Mouse (Mus musculus) neutrophil, adult 83 days (primary cell): ENCODE results near the gene Lamp1. TPM values are rescaled to one million over a fixed set of nuclear protein-coding genes. Genes with fewer than 3 reads are reported as not detected.

ENCODE experiments used
- total RNA-seq, 2 experiments: library from RNA; stranded (reverse); gene quantifications; one replicate each; pipeline ENCODE4 v1.2.4; 2023

Gene Lamp1
- total RNA-seq = 100 to 1,000 TPM; 332 to 340 TPM

GRCm38 (mm10) chr8:13158718-13159376, at the start of gene Lamp1:
Gene Lamp1 (plus strand): TSS chr8:13159161.

GRCm38 (mm10) chr8:13200301-13201012, 41.5 kb downstream of the Lamp1 start, which contains the start of gene Grtp1:
Gene Grtp1 (minus strand): TSS chr8:13200620.

Other genes with a start within 250 kb of the Lamp1 start
- gene F7, start 133.1 kb upstream of the Lamp1 start, total RNA-seq = 1 to 10 TPM; 1.6 to 1.9 TPM
- gene F10, start 121.9 kb upstream of the Lamp1 start, total RNA-seq = 10 to 100 TPM; 43.8 to 57.0 TPM
- under 1 TPM; 0.11 to 0.13 TPM for gene Proz, start 98.2 kb upstream of the Lamp1 start, total RNA-seq
- 10 to 100 TPM; 23.7 to 24.5 TPM for gene Pcid2, start 53.7 kb upstream of the Lamp1 start, total RNA-seq
- gene Cul4a, start 53.5 kb upstream of the Lamp1 start, total RNA-seq = 10 to 100 TPM; 50.1 to 51.1 TPM
- gene Grtp1, start 41.5 kb downstream of the Lamp1 start, total RNA-seq = under 1 TPM; 0.66 to 0.99 TPM
- gene Adprhl1, start 95.0 kb downstream of the Lamp1 start, total RNA-seq = under 1 TPM; 0.75 to 0.99 TPM
- gene Dcun1d2, start 129.0 kb downstream of the Lamp1 start, total RNA-seq = 10 to 100 TPM in 1 of 2 experiments, 1 to 10 TPM in 1; 9.3 to 10.7 TPM
- gene Tmco3, start 129.0 kb downstream of the Lamp1 start, total RNA-seq = 10 to 100 TPM; 48.6 to 49.7 TPM
- gene Tfdp1, start 179.6 kb downstream of the Lamp1 start, total RNA-seq = 100 to 1,000 TPM; 173 to 183 TPM
- not detected for gene Atp4b, start 237.7 kb downstream of the Lamp1 start, total RNA-seq
- not detected for gene Grk1, start 245.9 kb downstream of the Lamp1 start, total RNA-seq